Mouse (Mus musculus) stomach, postnatal 0 days (tissue): Measurements from ENCODE around the gene Nck1.

ENCODE experiments used
- CTCF ChIP-seq: IDR thresholded peaks from 2 replicates; pipeline ENCODE4 v1.5.1; 2016; ENCODE audit warnings: antibody characterized with exemption, low read depth, mild to moderate bottlenecking, moderate library complexity
- EP300 ChIP-seq: optimal IDR thresholded peaks from 2 replicates; pipeline ENCODE3; 2016; ENCODE audit warnings: antibody characterized with exemption

GRCm38 (mm10) chr9:100472931-100473330 lies 73.0 kb downstream of the Nck1 start:
- TF ChIP-seq EP300 (no peak), CTCF (no peak)
